Mouse (Mus musculus): ENCODE measurements around the gene Miox.

The Miox gene

GRCm38 (mm10) chr15:89334271-89334670 is at the start of gene Miox:
Gene Miox, plus strand, starts transcription at chr15:89334398.
- DNase-seq (ENCODE audit: low spot score), result no peak

DNA sequence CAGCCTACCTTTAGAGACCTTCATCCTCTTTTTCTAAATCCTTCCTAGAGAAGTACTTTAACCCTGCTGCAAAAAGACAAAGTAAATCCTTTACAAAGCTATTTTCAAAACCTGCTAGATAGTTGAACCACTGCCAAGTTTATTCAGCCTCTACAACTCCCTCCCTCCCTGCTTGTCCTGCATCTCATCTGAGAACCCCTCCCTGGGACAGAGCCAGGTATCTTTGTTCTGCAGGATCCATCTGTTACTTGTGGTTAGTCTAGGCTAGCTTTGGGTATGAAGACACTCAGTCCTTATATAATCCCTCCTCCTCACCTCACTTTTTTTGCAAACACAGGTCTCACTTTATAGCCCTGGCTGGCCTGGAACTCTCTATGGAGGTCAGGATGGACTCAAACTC is 49.2 kb upstream of the Miox start:
- no peak for DNase-seq (ENCODE audit: low spot score)

- DNase-seq (ENCODE audit: low spot score), result no peak
Observed at GRCm38 (mm10) chr15:89285478-89285877, 48.7 kb upstream of the Miox start.

GRCm38 (mm10) chr15:89286114-89286513 is 48.1 kb upstream of the Miox start:
- DNase-seq (ENCODE audit: low spot score), result no peak

DNA sequence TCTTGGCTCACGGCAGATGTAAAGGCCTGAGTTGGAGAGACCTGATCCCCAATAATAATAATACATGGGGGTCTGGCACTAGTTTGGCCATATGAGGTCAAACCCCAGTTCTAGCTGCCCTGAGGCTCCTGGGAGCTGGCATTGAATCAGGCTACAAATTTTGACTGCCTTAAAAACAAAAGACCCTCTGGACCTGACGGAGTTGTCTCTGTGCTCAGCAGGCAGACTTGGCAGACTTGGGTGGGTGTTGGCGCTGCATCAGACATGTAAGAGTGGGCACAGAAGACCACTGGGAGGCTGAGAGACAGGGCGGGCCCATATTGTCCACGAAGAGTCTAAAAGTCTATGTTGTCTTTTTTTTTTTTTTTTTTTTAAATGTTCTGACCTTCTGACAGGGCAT is 47.6 kb upstream of the Miox start:
- DNase-seq (ENCODE audit: low spot score), result no peak

DNA sequence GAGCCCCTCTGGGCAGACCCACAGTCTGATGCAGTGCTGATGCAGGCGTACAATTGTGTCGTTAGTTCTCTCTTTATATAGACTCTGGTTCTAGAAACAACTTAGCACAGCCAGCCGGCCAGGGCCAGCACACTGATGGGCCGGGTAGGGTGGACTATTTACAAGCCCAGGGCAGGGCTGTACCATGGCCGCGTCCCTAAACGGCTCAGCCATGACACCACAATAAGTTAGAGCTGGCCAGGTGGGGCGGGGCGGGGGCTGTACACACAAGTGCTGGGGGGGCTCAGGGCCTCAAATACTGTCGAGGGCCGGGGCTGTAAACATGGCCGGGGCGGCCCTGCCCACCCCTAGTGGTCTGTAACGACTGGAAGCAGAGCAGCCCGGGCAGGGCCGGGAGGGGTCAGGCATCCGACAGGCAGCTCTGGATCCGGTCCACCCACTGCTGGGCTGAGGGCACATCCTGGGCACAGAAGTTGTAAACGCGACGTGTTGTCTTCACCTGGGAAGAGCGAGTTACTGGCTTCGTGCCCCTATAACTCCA is 45.9 kb upstream of the Miox start:
- no peak for DNase-seq (ENCODE audit: low spot score)

DNA sequence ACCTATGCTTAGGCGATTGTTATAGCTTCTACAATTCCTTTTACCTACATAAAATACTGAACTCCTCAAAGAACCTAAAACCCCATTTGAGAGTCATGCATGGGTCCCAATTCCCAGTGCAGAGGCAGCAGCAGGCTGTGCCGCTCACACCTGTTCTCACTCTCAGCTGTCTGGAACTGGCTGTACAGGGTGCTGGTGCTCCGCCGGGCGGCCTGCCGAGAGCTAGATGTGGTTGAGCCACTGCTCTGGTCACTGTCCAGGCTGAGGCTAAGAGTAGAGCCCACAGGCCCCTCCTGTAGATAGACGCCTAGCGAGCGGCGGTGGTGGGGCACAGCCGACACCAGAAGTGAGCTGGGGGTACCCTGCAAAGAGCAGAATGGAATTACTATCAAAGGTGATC is 44.7 kb upstream of the Miox start:
- DNase-seq (ENCODE audit: low spot score), result no peak

DNA sequence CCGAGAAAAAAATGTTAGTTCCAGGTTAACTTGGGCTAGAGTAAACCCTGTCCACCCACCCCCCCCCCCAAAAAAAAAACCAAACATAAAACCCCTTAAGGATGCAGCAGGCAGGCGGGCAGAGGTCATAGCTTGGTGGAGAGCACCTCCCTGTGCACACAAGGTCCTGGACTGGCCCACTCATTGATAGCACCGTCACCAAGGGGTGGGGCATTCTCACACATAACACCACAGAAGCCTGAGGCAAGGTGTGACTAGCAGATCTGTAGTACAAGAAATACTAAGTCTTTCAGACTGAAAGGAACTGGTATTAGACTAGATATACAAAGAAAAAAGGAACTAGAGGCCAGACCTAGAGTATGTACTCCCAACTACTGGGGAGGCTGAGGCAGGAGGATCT is 42.7 kb upstream of the Miox start:
- DNase-seq (ENCODE audit: low spot score), result no peak

DNA sequence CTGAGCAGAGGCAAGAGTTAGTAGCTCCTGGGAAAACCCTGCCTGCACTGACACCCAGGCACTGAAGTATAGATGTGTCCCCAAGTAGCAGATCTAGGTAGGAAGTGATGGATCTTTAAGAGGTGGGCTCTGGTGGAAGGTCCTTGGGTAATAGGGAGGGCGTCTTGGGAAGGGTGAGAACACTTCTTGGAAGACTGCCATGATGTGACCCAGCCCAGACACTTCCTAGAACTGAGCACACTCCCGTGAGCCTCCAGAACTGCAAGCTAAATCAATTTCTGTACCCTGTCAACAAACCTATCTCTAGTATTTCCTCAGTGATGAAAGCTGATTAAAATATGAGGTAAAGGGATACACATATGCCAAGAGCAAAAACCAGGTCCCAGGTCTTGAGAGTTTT is 41.4 kb upstream of the Miox start:
- no peak for DNase-seq (ENCODE audit: low spot score)

- DNase-seq (ENCODE audit: low spot score), result no peak
Observed at GRCm38 (mm10) chr15:89293778-89294177, 40.4 kb upstream of the Miox start.

DNA sequence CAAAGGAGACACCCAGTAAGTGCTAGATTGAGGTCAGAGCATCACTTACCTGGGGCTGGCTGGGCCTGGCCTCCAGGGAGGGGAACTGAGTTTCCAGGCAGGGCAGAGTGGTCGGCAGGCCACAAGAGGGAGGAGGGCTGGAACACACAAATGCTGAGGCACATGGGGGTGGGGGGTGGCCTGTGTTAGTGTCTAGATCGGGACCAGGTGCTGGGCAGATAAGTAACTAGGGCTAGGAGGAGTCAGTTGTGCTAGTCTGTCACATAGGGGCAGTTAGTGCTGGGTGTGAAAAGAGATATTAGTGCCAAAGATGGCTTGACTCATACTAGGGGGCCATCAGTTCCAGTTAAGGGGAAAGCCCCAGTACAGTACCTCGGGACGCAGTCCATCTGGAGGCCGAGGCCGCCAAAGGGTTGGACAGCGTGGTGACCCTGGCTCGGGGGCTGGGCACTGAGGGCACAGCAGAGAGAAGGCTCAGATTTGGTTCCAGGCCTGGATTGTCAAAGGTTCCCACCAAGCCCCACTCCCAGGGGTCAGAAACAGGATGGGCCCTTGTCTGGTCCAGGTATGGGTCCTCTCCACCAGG is 38.5 kb upstream of the Miox start:
- DNase-seq (ENCODE audit: low spot score), result no peak

GRCm38 (mm10) chr15:89296465-89296864 is 37.7 kb upstream of the Miox start:
- peak; percentile 52 for DNase-seq (ENCODE audit: low spot score)

DNA sequence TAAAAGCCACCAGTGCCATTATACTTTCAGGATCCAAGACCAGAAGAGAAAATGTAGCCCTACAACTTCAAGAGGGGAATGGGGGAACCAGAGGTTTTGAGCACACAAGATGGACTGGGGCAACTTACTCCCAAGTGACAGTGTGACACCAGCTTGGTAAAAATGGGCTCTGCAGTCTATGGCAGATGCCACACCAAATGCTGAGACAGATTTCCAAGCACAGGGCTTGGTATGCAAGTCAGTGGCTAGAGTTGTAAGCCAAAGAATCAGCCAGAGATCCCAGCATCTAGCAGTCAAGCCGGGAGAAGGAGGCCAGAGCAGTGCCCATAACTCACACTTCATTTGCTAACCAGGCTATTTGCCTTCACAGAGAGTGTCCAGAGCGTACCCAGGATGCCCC is 36.5 kb upstream of the Miox start:
- no peak for DNase-seq (ENCODE audit: low spot score)

GRCm38 (mm10) chr15:89300180-89300579 is 34.0 kb upstream of the Miox start:
- no peak for DNase-seq (ENCODE audit: low spot score)

GRCm38 (mm10) chr15:89300600-89300999 is 33.6 kb upstream of the Miox start:
- DNase-seq (ENCODE audit: low spot score), result no peak

- DNase-seq (ENCODE audit: low spot score), result no peak
Observed at GRCm38 (mm10) chr15:89305966-89306365, 28.2 kb upstream of the Miox start.

- DNase-seq (ENCODE audit: low spot score), result no peak
Observed at GRCm38 (mm10) chr15:89307461-89307860, 26.7 kb upstream of the Miox start.

DNA sequence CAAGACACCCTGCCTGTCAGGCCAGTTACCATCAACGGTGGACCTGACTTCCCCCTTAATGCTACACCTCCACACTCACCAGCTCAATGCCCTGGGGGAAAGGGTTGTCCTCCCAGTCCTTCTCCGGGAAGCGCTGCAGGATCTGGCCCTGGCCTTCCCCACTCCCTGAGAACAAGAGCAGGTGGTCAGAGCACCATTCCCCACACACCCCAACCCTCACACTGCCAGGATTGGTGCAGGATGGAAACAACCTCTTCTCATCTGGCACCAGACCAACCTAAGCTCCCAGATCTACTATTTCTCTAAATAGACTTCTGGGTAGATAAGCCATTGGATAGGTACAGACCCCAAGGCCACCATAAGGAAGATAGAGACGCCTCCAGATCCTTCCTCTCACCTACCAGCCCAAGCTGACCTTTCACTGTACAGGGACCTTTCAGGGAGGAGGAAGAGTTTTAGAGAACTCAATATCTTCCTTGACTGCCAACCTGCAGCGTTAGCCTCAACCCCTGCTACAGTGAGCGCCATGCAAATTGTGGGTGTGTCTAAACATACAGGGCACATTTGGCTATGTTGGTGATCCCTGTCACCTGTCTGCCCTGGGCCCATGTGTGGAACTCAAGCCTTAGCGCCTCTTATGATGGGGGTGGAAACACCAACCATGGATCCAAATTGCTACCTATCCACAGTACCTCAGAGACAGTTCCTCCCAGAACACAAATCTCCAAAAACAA is 25.6 kb upstream of the Miox start:
- no peak for DNase-seq (ENCODE audit: low spot score)

- no peak for DNase-seq (ENCODE audit: low spot score)
Observed at GRCm38 (mm10) chr15:89309962-89310498, 24.2 kb upstream of the Miox start.

GRCm38 (mm10) chr15:89313359-89313758 is 20.8 kb upstream of the Miox start:
- no peak for DNase-seq (ENCODE audit: low spot score)

DNA sequence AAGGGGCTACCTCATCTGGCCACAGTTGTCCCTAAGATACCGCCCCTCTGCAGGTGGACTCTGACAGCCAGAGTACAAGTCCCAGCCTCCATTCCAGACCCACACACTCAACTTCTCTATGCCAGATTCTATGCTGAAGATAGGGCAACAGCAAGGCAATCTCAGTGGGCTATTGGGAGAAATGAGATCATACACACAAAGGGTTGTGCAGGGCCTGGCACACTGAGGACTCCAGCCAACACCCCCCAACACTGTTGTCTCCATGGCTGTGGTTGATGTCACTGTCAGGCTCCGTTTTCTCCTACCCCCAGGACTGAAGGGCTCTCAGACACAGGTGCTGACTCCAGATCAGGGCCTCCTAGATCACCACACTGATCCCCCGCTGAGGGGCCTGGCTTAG is 20.1 kb upstream of the Miox start:
- DNase-seq (ENCODE audit: low spot score), result no peak

DNA sequence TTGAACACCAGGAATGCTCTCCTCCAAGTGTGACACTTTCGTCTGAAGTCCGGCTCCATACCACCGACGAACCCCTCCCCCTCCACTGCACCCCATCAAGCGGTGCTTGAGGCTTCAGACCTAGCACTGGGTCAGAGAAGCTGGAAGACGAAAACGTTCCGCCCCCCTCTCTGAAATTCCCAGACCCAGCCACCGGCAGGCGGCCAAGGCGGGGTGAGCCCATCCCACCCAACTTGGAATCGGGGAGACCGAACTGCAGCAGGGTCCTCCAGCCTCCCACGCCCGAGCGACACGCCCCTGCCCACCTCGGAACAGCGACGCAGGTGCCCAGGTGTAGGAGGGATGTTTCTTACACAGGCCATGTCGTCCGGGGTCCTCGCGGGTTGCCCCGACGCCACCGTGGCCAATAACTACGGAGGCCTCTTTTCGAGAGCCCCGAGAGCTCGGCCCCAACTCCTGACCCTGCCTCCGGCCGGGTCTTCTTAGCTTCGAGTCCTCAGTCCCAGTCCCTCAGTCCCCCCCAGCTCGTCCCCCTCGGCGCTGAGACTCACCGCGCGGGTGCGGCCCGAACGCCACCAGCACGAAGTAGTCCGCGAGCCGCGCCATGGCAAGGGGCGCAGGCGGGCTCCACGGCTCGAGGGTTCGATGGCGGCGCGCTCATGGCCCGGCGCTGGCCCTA is 19.5 kb upstream of the Miox start:
- peak; percentile 29 for DNase-seq (ENCODE audit: low spot score)

- DNase-seq (ENCODE audit: low spot score), result peak; percentile 98
Observed at GRCm38 (mm10) chr15:89315190-89315731, 18.9 kb upstream of the Miox start, which contains the start of gene Sbf1. Gene Sbf1, minus strand, starts transcription at chr15:89315311.

Data from urinary bladder, postnatal 14 days (tissue).